Mouse (Mus musculus) C2C12 (cell line): ENCODE measurements around the gene Ccnjl. TPM values are rescaled to one million over a fixed set of nuclear protein-coding genes. Genes with fewer than 3 reads are reported as not detected.

ENCODE experiments used
- H3K27me3 ChIP-seq: one replicate; pipeline ENCODE4 v1.6.1; 2011; ENCODE audit not compliant: control insufficient read depth, insufficient read depth, insufficient read length
- H3K36me3 ChIP-seq: one replicate; pipeline ENCODE4 v1.6.1; 2011; ENCODE audit not compliant: control insufficient read depth, insufficient read depth
- H3K4me3 ChIP-seq: one replicate; pipeline ENCODE4 v1.5.1; 2011; ENCODE audit warnings: mild to moderate bottlenecking, control low read depth; ENCODE audit not compliant: poor library complexity, insufficient read depth, severe bottlenecking
- H3K79me2 ChIP-seq: one replicate; pipeline ENCODE4 v1.6.1; 2011; ENCODE audit not compliant: control insufficient read depth, insufficient read depth
- H3K79me3 ChIP-seq: one replicate; pipeline ENCODE4 v1.6.1; 2011; ENCODE audit warnings: low read depth, control low read depth
- H3ac ChIP-seq: one replicate; pipeline ENCODE3; 2011; ENCODE audit warnings: low read depth; ENCODE audit not compliant: control insufficient read depth, insufficient read length
- CEBPB ChIP-seq: IDR thresholded peaks from one replicate; pipeline ENCODE4 v1.6.1; 2011; ENCODE audit warnings: low read depth, mild to moderate bottlenecking, control low read depth, moderate library complexity
- CTCF ChIP-seq: IDR thresholded peaks from one replicate; pipeline ENCODE4 v1.5.1; 2011; ENCODE audit not compliant: control insufficient read depth, insufficient read depth, insufficient read length
- FOSL1 ChIP-seq: IDR thresholded peaks from one replicate; pipeline ENCODE4 v1.8.0; 2011; ENCODE audit warnings: mild to moderate bottlenecking, low read length; ENCODE audit not compliant: poor library complexity, insufficient read depth, severe bottlenecking
- MAX ChIP-seq: IDR thresholded peaks from one replicate; pipeline ENCODE4 v1.6.1; 2011; ENCODE audit warnings: mild to moderate bottlenecking, control low read depth
- MYOD1 ChIP-seq: IDR thresholded peaks from one replicate; pipeline ENCODE4 v1.6.1; 2011; ENCODE audit warnings: low read depth; ENCODE audit not compliant: control insufficient read depth, insufficient read length
- MYOG ChIP-seq: IDR thresholded peaks from one replicate; pipeline ENCODE4 v1.6.1; 2011; ENCODE audit not compliant: control insufficient read depth, insufficient read length; ENCODE audit errors: extremely low read depth
- USF1 ChIP-seq: IDR thresholded peaks from one replicate; pipeline ENCODE4 v1.6.1; 2011; ENCODE audit warnings: low read depth, mild to moderate bottlenecking, control low read depth, moderate library complexity
- polyA plus RNA-seq: library from polyadenylated mRNA; unstranded; fragments of >200 nt; fragmentation: generic; extraction: Trizol; gene quantifications from one replicate; pipeline ENCODE4 v1.2.1, GENCODE M21; 2012; ENCODE audit warnings: missing spikeins

The Ccnjl gene
- polyA plus RNA-seq, 1 experiment, result 0.11 TPM

DNA sequence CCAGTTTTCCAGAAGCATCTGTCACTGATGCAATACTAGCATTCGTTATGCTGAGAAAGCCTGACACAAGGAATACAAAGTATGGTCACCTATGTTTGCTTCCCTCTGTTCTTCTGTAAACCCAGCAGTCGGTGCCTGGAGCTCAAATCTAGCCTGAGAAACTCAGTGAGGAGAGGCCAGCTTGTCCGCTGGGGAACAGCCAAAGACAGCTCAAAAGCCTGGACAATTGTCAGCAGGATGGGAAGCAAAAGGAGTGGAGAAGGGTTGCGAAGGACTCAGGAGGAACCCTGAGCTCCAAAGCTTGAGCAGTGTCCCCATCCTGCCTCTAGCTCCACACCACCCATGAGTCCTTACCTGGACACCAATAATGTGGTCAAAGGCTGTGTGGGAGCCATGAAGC lies 44.5 kb upstream of the Ccnjl start:
- Histone ChIP-seq H3K36me3 (no peaks in the 10 kb centered on the region), H3K4me3 (no peak overlapping the region), H3K27me3 (peaks cover 31% of the 10 kb centered on the region), H3ac (no peak overlapping the region), H3K79me3 (no peaks in the 10 kb centered on the region), H3K79me2 (no peaks in the 10 kb centered on the region)
- TF ChIP-seq MAX (no peak), CEBPB (no peak), CTCF (no peak), FOSL1 (no peak), USF1 (no peak), MYOG (no peak), MYOD1 (no peak)

DNA sequence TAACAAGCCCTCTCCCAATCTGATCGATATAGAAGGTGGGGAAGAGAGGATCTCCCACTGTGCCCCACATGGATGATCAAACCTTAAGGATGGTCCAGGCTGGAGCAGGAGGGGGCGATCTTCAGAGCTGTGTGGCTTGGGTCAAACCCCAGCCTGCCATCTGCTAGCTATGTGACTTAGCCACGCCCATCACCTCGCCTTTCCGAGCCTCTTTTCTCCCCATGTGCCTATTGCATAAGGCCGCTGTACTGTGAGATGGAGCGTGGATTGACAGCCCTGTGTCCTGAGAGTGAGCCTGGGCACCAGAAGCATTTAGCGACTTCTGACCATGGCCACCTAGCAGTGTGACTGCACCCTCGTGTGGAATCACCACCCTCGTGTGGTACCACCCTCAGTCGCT lies 43.9 kb upstream of the Ccnjl start:
- Histone ChIP-seq H3K27me3 (peaks cover 29% of the 10 kb centered on the region), H3K4me3 (no peak overlapping the region), H3K79me3 (no peaks in the 10 kb centered on the region), H3K36me3 (no peaks in the 10 kb centered on the region), H3K79me2 (no peaks in the 10 kb centered on the region), H3ac (no peak overlapping the region)
- TF ChIP-seq USF1 (no peak), MYOD1 (no peak), CEBPB (no peak), MYOG (no peak), CTCF (no peak)

DNA sequence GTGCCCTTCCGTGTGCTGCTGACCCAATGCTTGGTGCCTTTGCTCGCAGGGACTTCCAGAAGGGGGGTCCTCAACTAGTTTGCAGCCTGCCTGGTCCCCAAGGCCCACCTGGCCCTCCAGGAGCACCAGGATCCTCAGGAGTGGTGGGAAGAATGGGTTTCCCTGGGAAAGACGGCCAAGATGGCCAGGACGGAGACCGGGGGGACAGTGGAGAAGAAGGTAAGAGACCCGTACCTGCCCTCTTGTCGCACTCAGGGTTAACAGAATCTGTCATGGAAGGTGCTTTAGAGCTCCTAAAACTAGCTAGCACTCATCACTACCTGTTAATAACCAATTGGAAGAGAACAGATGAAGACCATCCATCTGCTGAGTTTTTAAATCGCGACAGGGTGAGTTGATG lies 42.7 kb upstream of the Ccnjl start:
- peaks cover 28% of the 10 kb centered on the region for H3K27me3 ChIP-seq
- no peak for TF ChIP-seq MAX
- TF ChIP-seq CTCF, result no peak
- TF ChIP-seq CEBPB, result no peak
- no peak for TF ChIP-seq USF1
- no peak for TF ChIP-seq MYOD1
- no peak for TF ChIP-seq FOSL1
- TF ChIP-seq MYOG, result no peak
- no peaks in the 10 kb centered on the region for H3K36me3 ChIP-seq
- no peaks in the 10 kb centered on the region for H3K79me3 ChIP-seq
- no peak overlapping the region for H3ac ChIP-seq
- H3K79me2 ChIP-seq, result no peaks in the 10 kb centered on the region
- H3K4me3 ChIP-seq, result no peak overlapping the region

DNA sequence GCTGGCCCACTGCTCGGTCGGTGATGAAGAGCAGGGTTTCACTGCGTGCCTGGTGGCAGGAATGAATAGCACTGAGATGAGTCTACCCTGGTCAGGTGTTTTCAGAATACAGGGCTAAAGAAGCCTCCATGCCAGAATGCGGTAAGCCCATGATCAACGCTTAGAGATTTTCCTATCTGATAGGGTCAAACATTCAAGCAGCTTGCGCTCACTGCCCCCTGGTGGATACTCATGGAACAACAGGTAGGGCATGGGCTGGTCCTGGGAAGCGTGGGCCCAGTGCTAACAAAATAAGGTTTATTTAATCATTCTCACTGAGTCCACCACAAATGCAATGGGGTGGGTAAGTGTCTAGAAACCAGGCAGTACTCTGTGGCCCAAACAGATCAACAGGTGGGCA lies 35.9 kb upstream of the Ccnjl start:
- Histone ChIP-seq H3K79me2 (no peaks in the 10 kb centered on the region), H3K4me3 (no peak overlapping the region), H3ac (no peak overlapping the region), H3K36me3 (no peaks in the 10 kb centered on the region), H3K27me3 (peaks cover 6% of the 10 kb centered on the region), H3K79me3 (no peaks in the 10 kb centered on the region)
- TF ChIP-seq CEBPB, result no peak
- TF ChIP-seq CTCF, result peak; percentile 42

DNA sequence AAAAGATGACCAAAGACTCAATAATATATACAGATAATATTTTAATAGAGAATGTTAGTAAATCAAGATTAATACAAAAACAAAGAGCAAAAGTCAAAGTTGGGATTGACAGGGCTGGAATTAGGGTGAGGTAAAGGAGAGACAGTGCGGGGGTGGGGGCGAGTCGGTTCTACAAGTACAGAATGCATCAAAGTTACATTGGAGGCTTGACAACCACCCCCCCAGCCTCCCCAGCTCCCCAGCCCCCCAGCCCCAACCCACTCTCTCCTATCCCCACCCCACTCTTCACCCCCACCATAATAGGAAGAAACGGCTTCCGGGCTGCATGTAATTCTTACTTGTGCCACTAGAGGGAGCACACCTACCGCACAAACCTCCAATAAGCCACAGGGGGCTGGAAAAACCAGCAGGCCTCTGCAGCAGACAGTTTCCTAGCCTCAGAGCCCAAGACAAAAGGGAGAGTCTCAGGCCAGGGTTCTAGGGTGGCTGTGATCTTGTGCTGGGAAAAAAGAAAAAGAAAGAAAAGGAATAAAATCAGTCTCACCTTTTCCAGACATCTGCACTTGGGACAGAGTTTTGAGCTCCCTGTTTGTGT lies 34.7 kb upstream of the Ccnjl start:
- no peak overlapping the region for H3K4me3 ChIP-seq
- H3ac ChIP-seq, result no peak overlapping the region
- H3K79me3 ChIP-seq, result no peaks in the 10 kb centered on the region
- H3K36me3 ChIP-seq, result no peaks in the 10 kb centered on the region
- H3K27me3 ChIP-seq, result peaks cover 9% of the 10 kb centered on the region
- no peaks in the 10 kb centered on the region for H3K79me2 ChIP-seq
- TF ChIP-seq MYOG, result no peak
- peak; percentile 27 for TF ChIP-seq CTCF

DNA sequence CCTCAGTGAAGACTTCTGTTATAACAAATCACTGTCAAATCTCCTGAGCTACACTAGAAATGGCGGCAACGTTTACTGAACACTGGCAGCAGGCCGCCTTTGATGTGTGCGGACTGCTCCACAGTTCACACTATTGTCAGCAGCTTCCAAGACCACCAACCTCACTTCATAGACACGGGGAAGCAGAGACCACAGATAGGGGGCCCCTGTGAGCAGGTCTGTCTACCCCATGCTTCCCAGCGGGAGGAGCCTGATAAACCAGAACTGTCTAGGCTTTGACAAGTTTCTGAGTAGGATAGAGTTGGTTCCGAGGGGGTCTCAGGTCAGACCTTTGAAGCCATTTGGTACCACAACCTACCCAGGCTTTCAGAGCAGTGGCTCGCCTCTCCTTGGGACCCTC lies 33.5 kb upstream of the Ccnjl start:
- H3K36me3 ChIP-seq, result no peaks in the 10 kb centered on the region
- H3K79me2 ChIP-seq, result no peaks in the 10 kb centered on the region
- no peaks in the 10 kb centered on the region for H3K79me3 ChIP-seq
- peaks cover 9% of the 10 kb centered on the region for H3K27me3 ChIP-seq
- no peak overlapping the region for H3ac ChIP-seq
- no peak overlapping the region for H3K4me3 ChIP-seq
- TF ChIP-seq CTCF, result no peak
- TF ChIP-seq MYOG, result no peak
- TF ChIP-seq USF1, result no peak
- TF ChIP-seq CEBPB, result no peak
- no peak for TF ChIP-seq MYOD1
- TF ChIP-seq MAX, result no peak
- TF ChIP-seq FOSL1, result no peak
